Mouse (Mus musculus): ENCODE data around the gene Itk. TPM values are rescaled to one million over a fixed set of nuclear protein-coding genes. Genes with fewer than 3 reads are reported as not detected.

Gene Itk
- polyA plus RNA-seq, 1 experiment from 2014 or later: 0.14 TPM

DNA sequence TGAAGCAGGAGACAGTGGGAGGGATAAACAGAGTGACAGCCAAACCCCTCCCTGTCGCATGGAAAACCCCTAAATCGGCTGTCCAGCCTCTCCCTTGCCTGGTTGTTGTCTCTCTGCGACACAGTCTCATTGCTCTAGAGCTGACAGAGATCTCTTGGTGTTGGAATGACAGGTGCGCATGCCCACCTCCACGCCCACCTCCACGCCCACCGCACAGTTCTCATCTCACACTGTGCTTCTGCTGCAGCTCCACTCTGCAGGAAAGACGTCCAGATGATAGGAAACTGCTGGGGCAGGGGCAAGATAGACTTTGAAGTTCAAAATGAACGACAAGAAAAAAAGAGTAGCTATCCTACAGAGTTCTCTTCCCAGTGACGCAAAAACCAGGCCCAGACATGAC, 85.2 kb downstream of the Itk start:
- Histone ChIP-seq H3K9me3 (ENCODE audit: control insufficient read depth, low read length) (no peaks in the 10 kb centered on the region), H3K36me3 (ENCODE audit: control insufficient read depth, insufficient read depth, low read length) (no peaks in the 10 kb centered on the region), H3K4me1 (replicated peaks; ENCODE audit: control insufficient read depth, insufficient read depth, low read length) (0 out of 2 replicates have a peak, but pooled peaks cover 3% of the 10 kb centered on the region), H3K27ac (ENCODE audit: low read depth, low read length) (no peak overlapping the region), H3K27me3 (replicated peaks; ENCODE audit: control insufficient read depth, insufficient read depth, low read length) (no peaks in the 10 kb centered on the region), H3K4me2 (no peak overlapping the region), H3K4me3 (ENCODE audit: low read depth, low read length) (no peak overlapping the region), H3K9ac (ENCODE audit: low read depth, low read length) (no peak overlapping the region)
- no peak for ATAC-seq (replicated peaks; ENCODE audit: low FRiP score)
- WGBS: 69% methylated on average over 10 of the region's 10 CpGs
- no peak for DNase-seq (ENCODE audit: low spot score)

DNA sequence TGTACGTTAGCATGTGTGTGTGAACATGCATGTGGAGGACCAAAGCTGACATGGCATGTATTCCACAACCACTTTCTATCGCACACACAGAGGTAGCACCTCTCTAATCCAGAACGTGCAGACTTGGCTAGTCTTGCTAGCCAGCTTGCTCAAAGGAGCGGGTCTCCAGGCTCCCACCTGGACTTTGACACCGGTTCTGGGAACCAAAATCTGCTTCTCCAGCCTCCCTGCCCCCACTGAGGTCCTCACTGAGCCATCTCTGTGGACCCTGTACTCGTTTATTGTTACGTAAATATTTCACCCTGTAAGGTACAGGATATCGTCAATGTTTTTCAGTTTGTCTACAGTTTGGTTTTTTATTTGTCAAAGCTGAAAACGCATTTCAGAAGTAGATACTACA, 86.8 kb downstream of the Itk start:
- Histone ChIP-seq H3K27ac (ENCODE audit: low read depth, low read length) (no peak overlapping the region), H3K4me3 (ENCODE audit: low read depth, low read length) (no peak overlapping the region), H3K9ac (ENCODE audit: low read depth, low read length) (no peak overlapping the region), H3K4me2 (no peak overlapping the region), H3K27me3 (replicated peaks; ENCODE audit: control insufficient read depth, insufficient read depth, low read length) (no peaks in the 10 kb centered on the region), H3K4me1 (replicated peaks; ENCODE audit: control insufficient read depth, insufficient read depth, low read length) (0 out of 2 replicates have a peak, but pooled peaks cover 3% of the 10 kb centered on the region), H3K36me3 (ENCODE audit: control insufficient read depth, insufficient read depth, low read length) (no peaks in the 10 kb centered on the region), H3K9me3 (ENCODE audit: control insufficient read depth, low read length) (no peaks in the 10 kb centered on the region)
- DNase-seq (ENCODE audit: low spot score): no peak
- WGBS: 78% methylated on average over 9 of the region's 9 CpGs
- ATAC-seq (replicated peaks; ENCODE audit: low FRiP score): no peak

DNA sequence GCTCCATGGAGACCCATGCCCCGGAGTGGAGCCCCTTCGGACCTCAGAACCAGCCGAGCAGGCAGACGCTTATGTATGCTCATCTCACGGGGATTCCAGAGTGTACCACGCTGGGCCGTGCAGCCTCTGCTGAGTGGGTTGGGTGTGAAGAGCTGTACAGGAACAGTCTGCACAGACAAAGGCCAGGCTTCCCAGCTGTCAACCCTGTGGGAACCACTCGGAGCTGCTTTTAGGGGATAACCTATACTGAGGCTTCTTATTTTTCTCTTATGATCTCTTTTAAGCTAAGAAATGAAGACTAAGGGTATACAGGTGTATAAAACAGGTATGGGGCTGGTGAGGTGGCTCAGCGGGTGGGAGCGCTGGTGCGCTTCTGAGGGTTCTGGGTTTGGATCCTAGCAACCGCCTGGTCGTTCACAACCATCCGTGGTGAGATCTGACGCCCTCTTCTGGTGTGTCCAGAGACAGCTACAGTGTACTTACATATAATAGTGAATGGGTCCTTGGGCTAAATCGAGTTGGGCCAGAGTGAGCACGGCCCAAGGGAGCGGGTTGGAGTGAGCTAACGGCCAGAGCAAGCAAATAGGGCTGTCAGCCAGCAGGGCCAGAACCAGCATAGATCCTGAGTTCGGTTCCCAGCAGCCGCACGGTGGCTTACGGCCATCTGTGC, 87.6 kb downstream of the Itk start:
- Histone ChIP-seq H3K27me3 (replicated peaks; ENCODE audit: control insufficient read depth, insufficient read depth, low read length) (no peaks in the 10 kb centered on the region), H3K4me3 (ENCODE audit: low read depth, low read length) (no peak overlapping the region), H3K9me3 (ENCODE audit: control insufficient read depth, low read length) (no peaks in the 10 kb centered on the region), H3K36me3 (ENCODE audit: control insufficient read depth, insufficient read depth, low read length) (no peaks in the 10 kb centered on the region), H3K4me2 (no peak overlapping the region), H3K4me1 (replicated peaks; ENCODE audit: control insufficient read depth, insufficient read depth, low read length) (0 out of 2 replicates have a peak, but pooled peaks cover 3% of the 10 kb centered on the region), H3K9ac (ENCODE audit: low read depth, low read length) (no peak overlapping the region), H3K27ac (ENCODE audit: low read depth, low read length) (no peak overlapping the region)
- DNase-seq (ENCODE audit: low spot score) (no peak), ATAC-seq (replicated peaks; ENCODE audit: low FRiP score) (no peak)
- WGBS: 87% methylated on average over 23 of the region's 23 CpGs

DNA sequence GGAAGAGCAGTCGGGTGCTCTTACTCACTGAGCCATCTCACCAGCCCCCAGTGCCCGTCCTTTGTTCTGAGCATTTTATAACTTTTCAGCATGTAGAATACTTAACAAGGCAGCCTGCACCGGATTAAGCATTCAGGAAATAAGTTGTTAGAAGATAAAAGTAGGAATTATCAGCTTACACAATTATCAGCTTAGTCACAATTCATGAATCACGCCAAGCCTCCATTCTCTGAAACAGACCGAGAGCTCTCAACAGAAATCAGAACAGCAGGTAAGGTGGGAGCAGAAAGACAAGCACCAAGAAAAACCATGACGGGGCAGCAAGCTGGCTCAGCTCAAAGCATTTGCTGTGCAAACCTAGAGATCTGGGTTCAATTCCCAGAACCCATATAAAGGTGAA, 89.4 kb downstream of the Itk start:
- H3K27me3 ChIP-seq (replicated peaks; ENCODE audit: control insufficient read depth, insufficient read depth, low read length): no peaks in the 10 kb centered on the region
- no peaks in the 10 kb centered on the region for H3K9me3 ChIP-seq (ENCODE audit: control insufficient read depth, low read length)
- DNase-seq (ENCODE audit: low spot score) (no peak), ATAC-seq (replicated peaks; ENCODE audit: low FRiP score) (no peak)
- H3K4me3 ChIP-seq (ENCODE audit: low read depth, low read length): no peak overlapping the region
- H3K27ac ChIP-seq (ENCODE audit: low read depth, low read length): no peak overlapping the region
- H3K4me2 ChIP-seq: no peak overlapping the region
- H3K36me3 ChIP-seq (ENCODE audit: control insufficient read depth, insufficient read depth, low read length): no peaks in the 10 kb centered on the region
- 56% methylated on average over 6 of the region's 6 CpGs for WGBS
- H3K9ac ChIP-seq (ENCODE audit: low read depth, low read length): no peak overlapping the region
- H3K4me1 ChIP-seq (replicated peaks; ENCODE audit: control insufficient read depth, insufficient read depth, low read length): 0 out of 2 replicates have a peak, but pooled peaks cover 3% of the 10 kb centered on the region

DNA sequence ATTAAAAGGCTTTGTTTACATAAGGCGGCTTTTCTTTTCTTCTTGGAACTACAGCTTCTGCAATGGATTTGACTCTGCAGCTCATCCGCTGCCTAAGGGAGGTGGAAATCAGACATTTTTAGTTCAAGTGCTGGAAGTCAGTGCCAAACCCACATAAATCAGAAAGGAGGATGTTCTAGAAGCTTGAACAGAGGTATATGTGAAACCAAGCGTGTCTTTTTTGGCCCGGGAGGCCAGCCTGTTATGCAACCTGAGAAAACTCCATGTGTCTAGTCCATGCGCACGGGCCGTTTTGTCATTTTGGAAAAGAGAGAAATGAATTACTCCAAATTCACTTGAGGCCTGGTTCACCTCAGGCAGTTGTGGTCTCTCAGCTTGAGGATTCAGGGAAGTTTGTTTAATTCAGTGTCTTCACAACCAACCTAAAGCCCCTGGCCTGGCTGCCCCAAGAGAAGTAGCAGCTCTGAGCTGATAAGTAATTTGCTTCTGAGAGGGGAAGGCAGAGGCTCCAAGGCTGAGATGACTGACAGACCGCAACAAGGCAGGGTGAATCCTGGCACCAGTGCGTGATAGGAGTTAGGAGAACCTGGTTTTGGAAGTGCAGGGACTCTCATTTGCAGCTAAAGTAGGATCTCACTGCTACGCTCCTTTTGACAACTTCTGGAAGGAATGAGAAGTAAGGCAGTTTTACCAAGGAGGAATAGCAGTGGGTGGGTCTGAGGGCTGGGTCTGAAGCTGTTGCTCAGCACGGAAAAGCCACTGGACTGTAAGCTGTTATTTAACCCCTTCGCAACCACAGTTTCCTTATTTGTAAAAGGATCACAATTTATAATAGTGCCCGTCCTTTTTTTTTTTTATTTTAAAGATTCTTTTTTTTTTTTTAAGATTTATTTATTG, 90.2 kb downstream of the Itk start:
- WGBS: 63% methylated on average over 13 of the region's 13 CpGs
- Histone ChIP-seq H3K27ac (ENCODE audit: low read depth, low read length) (no peak overlapping the region), H3K36me3 (ENCODE audit: control insufficient read depth, insufficient read depth, low read length) (no peaks in the 10 kb centered on the region), H3K4me1 (replicated peaks; ENCODE audit: control insufficient read depth, insufficient read depth, low read length) (0 out of 2 replicates have a peak, but pooled peaks cover 3% of the 10 kb centered on the region), H3K4me3 (ENCODE audit: low read depth, low read length) (no peak overlapping the region), H3K4me2 (no peak overlapping the region), H3K9me3 (ENCODE audit: control insufficient read depth, low read length) (no peaks in the 10 kb centered on the region), H3K27me3 (replicated peaks; ENCODE audit: control insufficient read depth, insufficient read depth, low read length) (no peaks in the 10 kb centered on the region), H3K9ac (ENCODE audit: low read depth, low read length) (no peak overlapping the region)
- DNase-seq (ENCODE audit: low spot score) (no peak), ATAC-seq (replicated peaks; ENCODE audit: low FRiP score) (no peak)

DNA sequence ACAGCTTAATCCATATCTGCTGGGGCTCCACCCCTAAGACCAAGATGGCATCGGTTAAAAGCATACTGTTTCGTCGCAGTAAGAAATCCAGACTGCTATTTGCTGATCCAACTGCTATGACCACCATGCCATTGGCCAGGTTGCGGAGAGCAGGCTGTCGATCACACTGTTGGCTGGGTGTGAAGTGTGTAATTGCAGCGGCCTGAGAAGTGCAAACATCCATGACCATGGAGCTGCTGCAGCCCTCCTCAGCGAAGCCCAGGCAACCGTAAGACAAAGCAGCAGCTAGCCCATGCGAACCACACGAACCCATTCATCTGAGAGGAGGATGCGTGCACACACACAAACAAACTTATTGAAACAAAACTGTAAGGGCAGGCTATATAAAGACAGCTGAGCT, 94.9 kb downstream of the Itk start:
- ATAC-seq (replicated peaks; ENCODE audit: low FRiP score): no peak
- no peaks in the 10 kb centered on the region for H3K27me3 ChIP-seq (replicated peaks; ENCODE audit: control insufficient read depth, insufficient read depth, low read length)
- WGBS: 86% methylated on average over 11 of the region's 11 CpGs
- H3K4me2 ChIP-seq: no peak overlapping the region
- DNase-seq (ENCODE audit: low spot score): no peak
- no peaks in the 10 kb centered on the region for H3K9me3 ChIP-seq (ENCODE audit: control insufficient read depth, low read length)
- H3K4me3 ChIP-seq (ENCODE audit: low read depth, low read length): no peak overlapping the region
- no peak overlapping the region for H3K27ac ChIP-seq (ENCODE audit: low read depth, low read length)
- H3K9ac ChIP-seq (ENCODE audit: low read depth, low read length): no peak overlapping the region
- 0 out of 2 replicates have a peak, but pooled peaks cover 3% of the 10 kb centered on the region for H3K4me1 ChIP-seq (replicated peaks; ENCODE audit: control insufficient read depth, insufficient read depth, low read length)
- no peaks in the 10 kb centered on the region for H3K36me3 ChIP-seq (ENCODE audit: control insufficient read depth, insufficient read depth, low read length)

DNA sequence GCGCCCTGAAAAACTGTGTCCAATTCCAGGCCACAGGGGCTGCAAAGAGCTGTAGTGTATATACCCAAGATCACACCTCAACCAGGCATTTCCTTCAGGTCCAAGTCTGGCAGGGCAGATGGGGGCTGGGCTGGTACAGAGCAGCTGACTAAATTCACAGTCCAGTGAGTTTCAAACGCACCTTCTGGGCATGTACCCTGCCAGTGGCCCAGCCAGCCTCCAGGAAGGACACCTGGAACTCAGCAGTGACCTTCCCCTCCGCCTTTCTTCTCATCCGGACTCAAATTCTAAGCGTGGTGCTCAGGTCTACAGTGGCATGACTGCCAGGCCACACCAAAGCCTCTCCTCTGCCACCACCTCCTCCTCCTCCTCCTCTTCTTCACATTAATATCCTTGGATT, 95.8 kb downstream of the Itk start:
- Histone ChIP-seq H3K9ac (ENCODE audit: low read depth, low read length) (no peak overlapping the region), H3K27ac (ENCODE audit: low read depth, low read length) (no peak overlapping the region), H3K27me3 (replicated peaks; ENCODE audit: control insufficient read depth, insufficient read depth, low read length) (no peaks in the 10 kb centered on the region), H3K4me2 (no peak overlapping the region), H3K9me3 (ENCODE audit: control insufficient read depth, low read length) (no peaks in the 10 kb centered on the region), H3K4me3 (ENCODE audit: low read depth, low read length) (no peak overlapping the region), H3K4me1 (replicated peaks; ENCODE audit: control insufficient read depth, insufficient read depth, low read length) (no peaks in the 10 kb centered on the region), H3K36me3 (ENCODE audit: control insufficient read depth, insufficient read depth, low read length) (no peaks in the 10 kb centered on the region)
- WGBS: 81% methylated on average over 5 of the region's 5 CpGs
- DNase-seq (ENCODE audit: low spot score) (no peak), ATAC-seq (replicated peaks; ENCODE audit: low FRiP score) (no peak)

DNA sequence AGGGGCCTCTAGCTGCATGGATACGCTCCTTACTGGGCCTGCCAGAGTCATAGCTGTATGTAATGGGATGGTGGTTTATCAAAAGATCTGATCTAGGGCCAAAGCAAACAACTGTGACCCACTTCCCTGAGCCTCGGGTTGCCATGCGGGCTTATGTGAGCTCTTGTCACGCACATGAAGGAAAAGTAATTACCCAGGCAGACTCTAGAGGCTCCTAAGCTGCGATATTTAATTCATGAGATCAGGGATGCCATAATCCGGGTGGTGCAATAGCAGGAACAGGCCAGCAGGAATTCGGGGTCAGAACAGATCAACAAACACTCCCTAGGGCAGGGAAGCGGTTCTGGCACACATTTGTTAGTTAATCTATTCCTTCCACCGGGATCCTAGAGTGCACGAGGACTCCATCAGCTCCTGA, 98.3 kb downstream of the Itk start:
- no peaks in the 10 kb centered on the region for H3K9me3 ChIP-seq (ENCODE audit: control insufficient read depth, low read length)
- ATAC-seq (replicated peaks; ENCODE audit: low FRiP score) (no peak; the same call in 1 of the 2 replicates), DNase-seq (ENCODE audit: low spot score) (no peak)
- no peaks in the 10 kb centered on the region for H3K4me1 ChIP-seq (replicated peaks; ENCODE audit: control insufficient read depth, insufficient read depth, low read length)
- WGBS: 56% methylated on average over 10 of the region's 10 CpGs
- H3K27me3 ChIP-seq (replicated peaks; ENCODE audit: control insufficient read depth, insufficient read depth, low read length): no peaks in the 10 kb centered on the region
- no peak overlapping the region for H3K27ac ChIP-seq (ENCODE audit: low read depth, low read length)
- H3K9ac ChIP-seq (ENCODE audit: low read depth, low read length): no peak overlapping the region
- no peak overlapping the region for H3K4me2 ChIP-seq
- no peak overlapping the region for H3K4me3 ChIP-seq (ENCODE audit: low read depth, low read length)
- no peaks in the 10 kb centered on the region for H3K36me3 ChIP-seq (ENCODE audit: control insufficient read depth, insufficient read depth, low read length)
